Mouse (Mus musculus) embryonic fibroblast, embryonic 13.5 days (primary cell): ENCODE measurements at regions not wholly inside any gene's neighbourhood (a gene's known extent, or its start where the extent isn't known, plus 50 kb on each side); places are given as distances from the start of the nearest gene placed in this dataset.

Experiments
- H3K27ac ChIP-seq: 2 replicates; pipeline ENCODE4 v1.5.1; 2012; ENCODE audit warnings: low read length, control low read depth, inconsistent platforms; ENCODE audit not compliant: insufficient read depth
- H3K4me1 ChIP-seq: 2 replicates; pipeline ENCODE4 v1.6.1; 2011; ENCODE audit warnings: low read length; ENCODE audit not compliant: control insufficient read depth, insufficient read depth
- H3K4me3 ChIP-seq: 2 replicates; pipeline ENCODE4 v1.5.1; 2011; ENCODE audit warnings: mild to moderate bottlenecking, control low read depth, low read length; ENCODE audit not compliant: insufficient read depth
- CTCF ChIP-seq: IDR thresholded peaks from 2 replicates; pipeline ENCODE4 v1.5.1; 2011; ENCODE audit warnings: mild to moderate bottlenecking, control low read depth, low read length, moderate library complexity, borderline replicate concordance; ENCODE audit not compliant: insufficient read depth
- POLR2A ChIP-seq: IDR thresholded peaks from 2 replicates; pipeline ENCODE4 v1.6.1; 2011; ENCODE audit warnings: low read depth, mild to moderate bottlenecking, control low read depth, low read length, moderate library complexity

- H3K4me1 ChIP-seq: no peaks in the 10 kb centered on the region
- no peak for TF ChIP-seq POLR2A
- TF ChIP-seq CTCF: no peak
These were observed 280.8 kb upstream of the Myo3a start for GRCm38 (mm10) chr2:21946484-21946883.

GRCm38 (mm10) chr2:21951279-21951678 lies 276.0 kb upstream of the Myo3a start:
- Histone ChIP-seq H3K4me3 (no peak overlapping the region), H3K27ac (no peak overlapping the region), H3K4me1 (no peaks in the 10 kb centered on the region)
- TF ChIP-seq CTCF: no peak
- TF ChIP-seq POLR2A: no peak

More at GRCm38 (mm10) chr2:21946484-21946883, 280.8 kb upstream of the Myo3a start:
- Histone ChIP-seq H3K27ac (no peak overlapping the region), H3K4me3 (no peak overlapping the region)

- peaks cover 5% of the 10 kb centered on the region; the same call in 1 of the 2 replicates for H3K4me1 ChIP-seq
- no peak overlapping the region for H3K4me3 ChIP-seq
- TF ChIP-seq CTCF (no peak), POLR2A (no peak)
- H3K27ac ChIP-seq: no peak overlapping the region
These were observed 271.0 kb upstream of the Myo3a start for GRCm38 (mm10) chr2:21956112-21956963.

- Histone ChIP-seq H3K4me3 (no peak overlapping the region), H3K4me1 (peaks cover 5% of the 10 kb centered on the region; the same call in 1 of the 2 replicates), H3K27ac (peak overlapping the region; percentile 32; the same call in 1 of the 2 replicates)
- TF ChIP-seq POLR2A (no peak), CTCF (no peak)
These were observed 268.9 kb upstream of the Myo3a start for GRCm38 (mm10) chr2:21958365-21958764.

- TF ChIP-seq POLR2A (no peak), CTCF (no peak)
- peaks cover 5% of the 10 kb centered on the region; the same call in 1 of the 2 replicates for H3K4me1 ChIP-seq
- no peak overlapping the region for H3K4me3 ChIP-seq
- peak overlapping the region; percentile 32; the same call in 1 of the 2 replicates for H3K27ac ChIP-seq
These were observed 268.5 kb upstream of the Myo3a start for GRCm38 (mm10) chr2:21958802-21959201.

GRCm38 (mm10) chr2:21963343-21964026 lies 263.8 kb upstream of the Myo3a start:
- no peak for TF ChIP-seq CTCF
- TF ChIP-seq POLR2A: no peak
- no peak overlapping the region for H3K4me3 ChIP-seq
- peaks cover 5% of the 10 kb centered on the region; the same call in 1 of the 2 replicates for H3K4me1 ChIP-seq
- no peak overlapping the region for H3K27ac ChIP-seq

- TF ChIP-seq POLR2A (no peak), CTCF (no peak)
- H3K27ac ChIP-seq: no peak overlapping the region
- no peak overlapping the region for H3K4me3 ChIP-seq
- no peaks in the 10 kb centered on the region for H3K4me1 ChIP-seq
These were observed 263.2 kb upstream of the Myo3a start for GRCm38 (mm10) chr2:21964027-21964605.

GRCm38 (mm10) chr2:21970774-21971406 lies 256.4 kb upstream of the Myo3a start:
- Histone ChIP-seq H3K4me3 (no peak overlapping the region), H3K27ac (no peak overlapping the region), H3K4me1 (no peaks in the 10 kb centered on the region)
- no peak for TF ChIP-seq POLR2A
- TF ChIP-seq CTCF: no peak

GRCm38 (mm10) chr2:21974599-21974998 lies 252.7 kb upstream of the Myo3a start:
- H3K27ac ChIP-seq: no peak overlapping the region
- TF ChIP-seq CTCF (no peak), POLR2A (no peak)
- H3K4me3 ChIP-seq: no peak overlapping the region
- H3K4me1 ChIP-seq: no peaks in the 10 kb centered on the region
